Mouse (Mus musculus): ENCODE measurements around the gene Lrp5. TPM values are rescaled to one million over a fixed set of nuclear protein-coding genes. Genes with fewer than 3 reads are reported as not detected.

The Lrp5 gene
- polyA plus RNA-seq (2012; rRNA removed), result 6.0 and 6.8 TPM in 2 replicates

GRCm38 (mm10) chr19:3686215-3686894 lies at the start of gene Lrp5:
TSS of gene Lrp5 (minus strand) at chr19:3686564.

GRCm38 (mm10) chr19:3708078-3709012 lies 22.0 kb upstream of the Lrp5 start, which contains the start of gene 1810055G02Rik:
TSS of gene 1810055G02Rik (plus strand) at chr19:3708293.

GRCm38 (mm10) chr19:3575632-3576384 lies 110.6 kb downstream of the Lrp5 start, which contains the start of gene Ppp6r3:
TSS of gene Ppp6r3 (minus strand) at chr19:3575749.

Other genes with a start within 250 kb of the Lrp5 start
- 23.1 and 27.0 TPM in 2 replicates for gene Ppp6r3, start 110.8 kb downstream of the Lrp5 start, polyA plus RNA-seq (2012; rRNA removed)
- gene 1810055G02Rik, start 21.7 kb upstream of the Lrp5 start, polyA plus RNA-seq (2012; rRNA removed), result 10.7 and 10.9 TPM in 2 replicates
- 6.2 and 7.1 TPM in 2 replicates for gene Kmt5b, start 80.9 kb upstream of the Lrp5 start, polyA plus RNA-seq (2012; rRNA removed)
- gene Chka, start 165.2 kb upstream of the Lrp5 start, polyA plus RNA-seq (2012; rRNA removed), result 14.7 and 17.5 TPM in 2 replicates
- 44.9 and 50.6 TPM in 2 replicates for gene Tcirg1, start 220.6 kb upstream of the Lrp5 start, polyA plus RNA-seq (2012; rRNA removed)
- gene Ndufs8, start 226.2 kb upstream of the Lrp5 start, polyA plus RNA-seq (2012; rRNA removed), result 113 and 127 TPM in 2 replicates
- 2.7 and 3.6 TPM in 2 replicates for gene Aldh3b1, start 243.2 kb upstream of the Lrp5 start, polyA plus RNA-seq (2012; rRNA removed)
- 15.5 and 20.9 TPM in 2 replicates for gene Unc93b1, start 248.6 kb upstream of the Lrp5 start, polyA plus RNA-seq (2012; rRNA removed)